Mouse (Mus musculus) megakaryocyte, embryonic 14.5 days (primary cell): Measurements from ENCODE around the gene Plk3. TPM values are rescaled to one million over a fixed set of nuclear protein-coding genes. Genes with fewer than 3 reads are reported as not detected.
"Not testable (repeated sequence)": the region's sequence is repeated elsewhere in the genome, so short reads cannot be mapped to it uniquely, and the experiment has no call there.

Experiments
- H3K27me3 ChIP-seq: replicated peaks from 2 replicates; pipeline ENCODE3; 2012; ENCODE audit warnings: inconsistent platforms
- H3K36me3 ChIP-seq: replicated peaks from 2 replicates; pipeline ENCODE3; 2012; ENCODE audit warnings: low read length, inconsistent platforms, mixed read lengths
- H3K4me1 ChIP-seq: 2 replicates; pipeline ENCODE4 v1.6.1; 2012; ENCODE audit warnings: inconsistent platforms
- H3K4me3 ChIP-seq: replicated peaks from 2 replicates; pipeline ENCODE3; 2012; ENCODE audit warnings: moderate library complexity, mild to moderate bottlenecking, inconsistent platforms
- H3K9me3 ChIP-seq: 2 replicates; pipeline ENCODE4 v1.6.1; 2012; ENCODE audit warnings: inconsistent platforms
- FLI1 ChIP-seq: IDR thresholded peaks from 2 replicates; pipeline ENCODE4 v1.6.1; 2012; ENCODE audit warnings: low read length, inconsistent platforms, mixed read lengths
- GATA1 ChIP-seq: IDR thresholded peaks from 3 replicates; pipeline ENCODE4 v1.6.1; 2012; ENCODE audit warnings: mixed read lengths, low read length, inconsistent platforms, borderline replicate concordance
- polyA plus RNA-seq: library from polyadenylated mRNA; stranded (reverse); fragments of >175 nt; gene quantifications from 2 replicates; pipeline ENCODE4 v1.2.3, GENCODE M21; 2012; ENCODE audit warnings: low replicate concordance; ENCODE audit not compliant: insufficient read depth

The Plk3 gene
- polyA plus RNA-seq = 13.2 and 16.0 TPM in 2 replicates

- Histone ChIP-seq H3K4me3 (peak within 1 kb of the TSS; percentile 96), H3K36me3 (peaks cover 39% of the 10 kb centered on the region), H3K9me3 (no peaks in the 10 kb centered on the region), H3K4me1 (peaks cover 80% of the 10 kb centered on the region), H3K27me3 (no peaks in the 10 kb centered on the region)
- no peak for TF ChIP-seq GATA1
- TF ChIP-seq FLI1 = no peak
These were observed at the start of gene Plk3 for GRCm38 (mm10) chr4:117133817-117134600. Gene Plk3 (minus strand): TSS chr4:117133963.

DNA sequence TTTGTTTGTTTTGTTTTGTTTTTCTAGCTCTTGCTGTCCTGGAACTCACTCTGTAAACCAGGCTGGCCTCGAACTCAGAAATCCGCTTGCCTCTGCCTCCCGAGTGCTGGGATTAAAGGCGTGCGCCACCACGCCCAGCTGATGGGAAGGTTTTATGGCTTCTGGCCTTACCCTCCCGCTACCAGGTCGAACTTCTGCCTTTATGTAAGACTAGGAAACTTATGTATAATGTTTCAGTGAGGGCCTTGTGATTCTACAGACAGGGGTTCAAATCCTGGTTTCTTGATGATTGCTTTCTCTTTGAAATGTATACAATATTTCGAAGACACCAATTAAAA, 49.0 kb upstream of the Plk3 start:
- H3K27me3 ChIP-seq, H3K9me3 ChIP-seq: not testable (repeated sequence)
- Histone ChIP-seq H3K4me3 (peak overlapping the region; percentile 94), H3K4me1 (peaks cover 31% of the 10 kb centered on the region), H3K36me3 (peaks cover 23% of the 10 kb centered on the region)

GRCm38 (mm10) chr4:117181863-117182758, 48.3 kb upstream of the Plk3 start, which contains the start of gene Kif2c:
Gene Kif2c (minus strand): TSS chr4:117182639.
- Histone ChIP-seq H3K27me3 (no peaks in the 10 kb centered on the region), H3K4me3 (peak within 1 kb of the TSS; percentile 94), H3K9me3 (no peaks in the 10 kb centered on the region), H3K4me1 (peaks cover 31% of the 10 kb centered on the region), H3K36me3 (peaks cover 30% of the 10 kb centered on the region)
- TF ChIP-seq FLI1 = peak; percentile 92; the same call in 1 of the 2 replicates
- no peak; the same call in 2 of the 3 replicates for TF ChIP-seq GATA1

GRCm38 (mm10) chr4:117169936-117170335, 36.2 kb upstream of the Plk3 start:
- Histone ChIP-seq H3K36me3 (peaks cover 99% of the 10 kb centered on the region), H3K4me1 (no peaks in the 10 kb centered on the region), H3K9me3 (no peaks in the 10 kb centered on the region), H3K4me3 (no peak overlapping the region), H3K27me3 (no peaks in the 10 kb centered on the region)
- TF ChIP-seq GATA1 = no peak

DNA sequence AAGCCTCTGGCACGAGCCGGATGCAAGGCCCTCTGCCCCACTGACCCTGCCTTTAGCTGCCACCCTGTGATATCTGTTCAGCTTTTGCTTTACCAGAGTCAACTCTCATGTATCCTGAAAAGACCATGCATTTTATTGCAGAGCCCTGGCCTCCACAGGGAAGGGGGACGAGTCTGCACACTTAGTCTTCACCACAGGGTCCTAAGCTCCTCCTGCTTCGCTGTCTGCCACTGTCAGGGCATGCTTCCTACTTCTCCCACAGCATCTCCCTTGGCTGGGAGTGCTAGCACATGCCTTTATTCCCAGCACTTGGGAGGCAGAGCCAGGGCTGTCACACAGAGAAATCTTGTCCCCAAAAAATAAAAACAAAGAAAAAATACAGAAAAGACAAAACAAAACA, 27.4 kb upstream of the Plk3 start:
- Histone ChIP-seq H3K4me1 (peaks cover 5% of the 10 kb centered on the region; the same call in 1 of the 2 replicates), H3K9me3 (no peaks in the 10 kb centered on the region), H3K27me3 (no peaks in the 10 kb centered on the region), H3K4me3 (no peak overlapping the region), H3K36me3 (peaks cover 74% of the 10 kb centered on the region)
- TF ChIP-seq FLI1 (no peak), GATA1 (no peak)

- Histone ChIP-seq H3K4me3 (no peak overlapping the region), H3K36me3 (peaks cover 64% of the 10 kb centered on the region), H3K9me3 (no peaks in the 10 kb centered on the region), H3K4me1 (peaks cover 10% of the 10 kb centered on the region), H3K27me3 (no peaks in the 10 kb centered on the region)
- TF ChIP-seq GATA1 (no peak), FLI1 (no peak)
These were observed 25.9 kb upstream of the Plk3 start for GRCm38 (mm10) chr4:117159666-117160065.

DNA sequence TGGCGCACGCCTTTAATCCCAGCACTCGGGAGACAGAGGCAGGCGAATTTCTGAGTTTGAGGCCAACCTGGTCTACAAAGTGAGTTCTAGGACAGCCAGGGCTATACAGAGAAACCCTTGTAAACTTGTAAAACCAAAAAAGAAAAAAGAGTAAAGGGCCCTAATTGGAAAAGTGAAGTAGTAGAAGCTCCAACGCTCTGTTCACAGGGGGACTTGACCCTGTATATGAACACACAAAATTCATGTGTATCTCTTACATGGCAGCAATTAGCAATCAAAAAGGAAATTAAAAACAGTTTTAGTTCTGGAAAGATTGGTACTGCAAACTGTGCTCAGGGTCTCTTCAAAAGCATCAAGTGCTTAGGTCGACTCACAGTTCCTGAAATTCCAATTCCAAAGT, 22.6 kb upstream of the Plk3 start:
- TF ChIP-seq FLI1 (no peak), GATA1 (no peak)
- Histone ChIP-seq H3K9me3 (no peaks in the 10 kb centered on the region), H3K4me1 (peaks cover 40% of the 10 kb centered on the region), H3K36me3 (peaks cover 65% of the 10 kb centered on the region), H3K27me3 (no peaks in the 10 kb centered on the region), H3K4me3 (peak overlapping the region; percentile 95)

DNA sequence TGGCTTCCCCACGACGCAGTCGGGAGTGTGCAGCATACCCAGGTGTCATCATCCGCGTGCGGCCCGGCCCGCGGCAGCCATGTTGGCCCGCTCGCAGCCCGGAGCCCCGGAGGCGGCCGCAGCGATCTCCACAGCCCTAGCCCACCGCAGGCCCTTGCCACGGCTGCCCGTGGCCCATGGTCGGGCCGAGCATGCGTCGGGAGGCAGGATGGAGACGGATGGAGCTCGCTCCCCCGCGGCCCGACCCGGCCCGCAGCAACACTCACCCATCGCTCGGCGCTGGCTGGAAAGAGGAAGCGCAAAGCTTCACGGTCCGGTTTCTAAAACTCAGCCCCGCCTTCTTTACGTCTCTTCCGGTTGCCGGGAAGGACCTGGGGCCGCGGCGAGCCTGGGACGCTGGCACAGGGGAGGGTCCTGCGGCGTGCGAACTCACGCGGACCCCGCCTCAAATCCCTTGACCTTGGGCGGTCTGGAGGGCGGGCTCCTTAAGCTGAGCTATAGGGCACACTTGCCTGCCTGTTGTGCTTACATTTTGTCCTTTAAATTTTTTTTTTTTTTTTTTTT, 22.1 kb upstream of the Plk3 start, which contains the start of gene Rps8:
Rps8 (minus strand) TSS at position 452 of the 564 bp plus-strand sequence.
- H3K9me3 ChIP-seq = no peaks in the 10 kb centered on the region
- H3K36me3 ChIP-seq = peaks cover 65% of the 10 kb centered on the region
- H3K4me3 ChIP-seq = peak within 1 kb of the TSS; percentile 95
- H3K4me1 ChIP-seq = peaks cover 42% of the 10 kb centered on the region
- TF ChIP-seq FLI1 = no peak
- TF ChIP-seq GATA1 = no peak
- no peaks in the 10 kb centered on the region for H3K27me3 ChIP-seq

- H3K36me3 ChIP-seq = peaks cover 66% of the 10 kb centered on the region
- H3K4me3 ChIP-seq = peak overlapping the region; percentile 95
- H3K27me3 ChIP-seq = no peaks in the 10 kb centered on the region
- H3K4me1 ChIP-seq = peaks cover 45% of the 10 kb centered on the region
- no peak for TF ChIP-seq GATA1
- TF ChIP-seq FLI1 = no peak
- no peaks in the 10 kb centered on the region for H3K9me3 ChIP-seq
These were observed 21.4 kb upstream of the Plk3 start for GRCm38 (mm10) chr4:117155020-117155791.
